Mouse (Mus musculus) heart, adult 2 months (tissue): ENCODE measurements around the gene Dpep2nb. TPM values are rescaled to one million over a fixed set of nuclear protein-coding genes. Genes with fewer than 3 reads are reported as not detected.
"Not testable (repeated sequence)": the region's sequence is repeated elsewhere in the genome, so short reads cannot be mapped to it uniquely, and the experiment has no call there.

Experiments
- DNase-seq, 2 experiments: peaks; one replicate each; pipeline ENCODE4 v3.0.0; 2021
- H3K27ac ChIP-seq: fragments of 200-600 bp; 2 replicates; pipeline ENCODE4 v1.8.1; 2022
- H3K27me3 ChIP-seq: fragments of 200-500 bp; 2 replicates; pipeline ENCODE4 v1.6.1; 2012; ENCODE audit warnings: mild to moderate bottlenecking, low read length, inconsistent platforms, mixed read lengths; ENCODE audit not compliant: control insufficient read depth, insufficient read depth
- H3K36me3 ChIP-seq: fragments of 200-500 bp; 2 replicates; pipeline ENCODE4 v1.6.1; 2012; ENCODE audit warnings: low read length, inconsistent platforms; ENCODE audit not compliant: control insufficient read depth, insufficient read depth
- H3K4me1 ChIP-seq: fragments of 200-500 bp; 2 replicates; pipeline ENCODE4 v1.6.1; 2011; ENCODE audit warnings: low read length; ENCODE audit not compliant: control insufficient read depth, insufficient read depth
- H3K4me3 ChIP-seq: fragments of 200-600 bp; 2 replicates; pipeline ENCODE4 v1.8.1; 2022
- H3K79me2 ChIP-seq: fragments of 200-500 bp; replicated peaks from 2 replicates; pipeline ENCODE4 v1.6.1; 2012; ENCODE audit warnings: mild to moderate bottlenecking, inconsistent platforms, low read length, moderate library complexity, mixed read lengths; ENCODE audit not compliant: control insufficient read depth, insufficient read depth
- H3K9ac ChIP-seq: fragments of 200-500 bp; 2 replicates; pipeline ENCODE4 v1.6.1; 2012; ENCODE audit warnings: low read depth, mild to moderate bottlenecking, control low read depth, inconsistent platforms, low read length, mixed read lengths
- CTCF ChIP-seq: fragments of 200-600 bp; IDR thresholded peaks from 2 replicates; pipeline ENCODE4 v1.8.1; 2022; ENCODE audit warnings: antibody characterized with exemption, mild to moderate bottlenecking, moderate library complexity
- EP300 ChIP-seq: fragments of 200-500 bp; IDR thresholded peaks from 2 replicates; pipeline ENCODE4 v1.6.1; 2011; ENCODE audit warnings: low read depth, low read length, control low read depth; ENCODE audit not compliant: insufficient read depth
- POLR2A ChIP-seq: fragments of 200-500 bp; IDR thresholded peaks from 2 replicates; pipeline ENCODE4 v1.6.1; 2011; ENCODE audit warnings: mild to moderate bottlenecking, low read depth, low read length, control low read depth; ENCODE audit not compliant: insufficient read depth
- WGBS: fragments of 180-500 bp; shearing (Covaris S2); methylation state at CpG from one replicate; pipeline ENCODE4 v1.1.7; 2018; 5-methylcytosine and 5-hydroxymethylcytosine counted together
- intact Hi-C: fragments of 180-260 bp; cut with DNase I; formaldehyde crosslinking; loops from one replicate; pipeline ENCODE4 v1.15.1; 2025
- polyA plus RNA-seq: library from polyadenylated mRNA; depleted of rRNA; stranded (reverse); fragments of >200 nt; gene quantifications from 2 replicates; pipeline ENCODE4 v1.2.3, GENCODE M21; 2012
- total RNA-seq, 2 experiments: library from RNA; stranded (reverse); gene quantifications; 2 replicates each; pipeline ENCODE4 v1.2.3; 2021

Dpep2nb gene
- total and polyA plus RNA-seq, 3 experiments: not detected

DNA sequence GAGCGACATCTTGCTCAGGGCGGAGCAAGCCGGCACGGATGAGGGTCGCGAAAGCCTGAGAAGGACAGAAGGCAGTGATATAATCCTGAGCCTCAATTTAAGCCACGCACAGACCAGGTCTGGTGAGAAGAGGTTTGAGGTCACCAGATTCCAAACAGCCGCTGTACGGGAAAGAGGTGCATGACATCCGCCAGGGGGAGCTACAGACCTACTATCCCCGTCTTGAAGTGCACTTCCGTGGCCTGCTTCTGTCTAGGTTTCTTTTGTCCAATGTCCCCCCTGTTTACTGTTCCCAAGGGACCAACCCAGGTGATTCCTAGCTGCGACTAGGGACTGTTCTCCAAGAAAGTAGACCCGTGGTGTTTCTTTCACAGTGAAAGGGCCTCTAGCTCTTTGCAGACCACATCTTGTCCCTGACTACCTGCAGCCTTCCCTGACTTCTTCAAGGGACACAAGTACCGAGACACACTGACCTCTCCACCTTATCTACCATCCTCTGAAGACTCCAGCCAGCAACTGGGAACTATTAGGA lies 14.9 kb downstream of the Dpep2nb start, which contains the start of gene Dus2:
Gene Dus2, plus strand, starts transcription at position 482 of the 532 bp plus-strand sequence.
- peak; percentile 98 for TF ChIP-seq CTCF
- TF ChIP-seq EP300: peak; percentile 88
- no peak for TF ChIP-seq POLR2A
- 10% methylated on average over 15 of the region's 15 CpGs for WGBS
- Histone ChIP-seq H3K27ac (no peak within 1 kb of the TSS), H3K79me2 (no peaks in the 10 kb centered on the region), H3K27me3 (no peaks in the 10 kb centered on the region), H3K9ac (no peak within 1 kb of the TSS), H3K4me1 (peaks cover 1% of the 10 kb centered on the region; the same call in 1 of the 2 replicates), H3K36me3 (no peaks in the 10 kb centered on the region), H3K4me3 (no peak within 1 kb of the TSS)
- intact Hi-C loops: loop anchor here (1.0 to 5.0 kb wide), 3 partner anchors 31 to 126 kb away; no protein-coding TSS in a partner anchor
- peak; percentile 80 to 83 for DNase-seq

DNA sequence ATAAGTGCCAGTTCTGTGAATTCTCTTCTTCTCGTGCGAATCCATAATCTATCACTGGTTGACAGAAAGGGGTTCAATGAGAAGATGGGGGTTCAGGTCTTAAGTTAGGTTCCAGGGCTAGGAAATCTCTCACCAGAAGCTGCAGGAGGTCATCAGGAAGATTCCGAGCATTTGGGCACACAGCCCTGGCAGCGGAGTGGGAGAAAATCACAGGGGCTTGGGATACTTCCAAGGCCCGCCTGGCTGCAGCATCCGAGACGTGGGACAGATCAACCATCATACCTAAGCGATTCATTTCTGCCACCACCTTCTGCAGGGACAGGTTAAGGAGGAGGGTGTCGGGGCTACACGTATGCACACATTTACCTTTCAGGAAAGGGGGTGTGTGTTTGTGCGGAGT lies 17.2 kb downstream of the Dpep2nb start:
- H3K9ac ChIP-seq: no peak overlapping the region
- intact Hi-C loops: no loop called here
- DNase-seq: no peak
- H3K79me2 ChIP-seq: no peaks in the 10 kb centered on the region
- H3K27ac ChIP-seq: no peak overlapping the region
- no peaks in the 10 kb centered on the region for H3K36me3 ChIP-seq
- 79% methylated on average over 11 of the region's 11 CpGs for WGBS
- H3K4me1 ChIP-seq: peaks cover 1% of the 10 kb centered on the region; the same call in 1 of the 2 replicates
- H3K4me3 ChIP-seq: no peak overlapping the region
- no peaks in the 10 kb centered on the region for H3K27me3 ChIP-seq
- TF ChIP-seq CTCF: no peak
- TF ChIP-seq POLR2A: no peak
- no peak for TF ChIP-seq EP300

DNA sequence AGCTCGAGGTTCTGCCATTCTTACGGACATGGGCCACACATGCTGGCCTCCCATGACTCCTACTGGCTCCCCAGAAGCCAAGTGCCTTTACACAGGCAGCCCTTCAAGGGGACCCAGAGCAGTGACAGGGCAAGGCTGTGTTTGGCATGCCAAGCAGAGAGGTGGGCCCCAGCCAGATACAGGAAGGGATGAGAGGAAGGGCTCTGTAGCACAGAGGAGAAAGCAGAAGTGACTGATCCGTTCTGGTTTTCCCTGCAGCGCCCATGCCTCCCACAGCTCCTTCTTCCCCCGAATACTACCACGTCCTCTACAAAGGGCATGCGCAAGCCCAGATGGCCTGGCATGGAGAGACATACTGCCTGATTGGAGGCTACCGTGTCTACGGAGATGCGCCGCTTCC lies 22.4 kb downstream of the Dpep2nb start:
- not testable (repeated sequence) for DNase-seq

DNA sequence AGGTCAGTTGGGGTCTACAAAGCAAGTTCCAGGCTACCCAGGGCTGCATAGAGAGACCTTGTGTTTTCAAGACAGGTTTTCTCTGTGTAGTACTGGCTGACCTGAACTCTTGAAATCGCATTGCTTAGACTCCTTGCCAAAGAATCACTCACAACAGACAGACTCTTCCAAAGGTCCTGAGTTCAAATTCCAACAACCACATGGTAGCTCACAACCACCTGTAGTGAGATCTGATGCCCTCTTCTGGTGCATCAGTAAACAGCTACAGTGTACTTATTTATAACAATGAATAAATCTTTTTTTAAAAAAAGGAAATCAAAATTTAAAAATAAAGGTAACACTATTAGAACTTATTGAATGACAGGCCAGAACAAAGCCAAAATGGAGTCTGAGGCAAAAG lies 24.6 kb downstream of the Dpep2nb start:
- intact Hi-C loops: no loop called here
- no peak overlapping the region for H3K27ac ChIP-seq
- H3K27me3 ChIP-seq: no peaks in the 10 kb centered on the region
- no peaks in the 10 kb centered on the region for H3K36me3 ChIP-seq
- DNase-seq: no peak
- H3K79me2 ChIP-seq: no peaks in the 10 kb centered on the region
- no peak overlapping the region for H3K9ac ChIP-seq
- H3K4me3 ChIP-seq: no peak overlapping the region
- H3K4me1 ChIP-seq: no peaks in the 10 kb centered on the region
- WGBS: 92% methylated on average over 1 of the region's 1 CpGs
- TF ChIP-seq CTCF: peak; percentile 45
- TF ChIP-seq EP300: no peak

More for the DNA sequence above, 22.4 kb downstream of the Dpep2nb start:
- H3K4me3 ChIP-seq, H3K27me3 ChIP-seq, H3K79me2 ChIP-seq, intact Hi-C loops, H3K9ac ChIP-seq, H3K4me1 ChIP-seq, H3K27ac ChIP-seq, H3K36me3 ChIP-seq: not testable (repeated sequence)
- 70% methylated on average over 11 of the region's 11 CpGs for WGBS

DNA sequence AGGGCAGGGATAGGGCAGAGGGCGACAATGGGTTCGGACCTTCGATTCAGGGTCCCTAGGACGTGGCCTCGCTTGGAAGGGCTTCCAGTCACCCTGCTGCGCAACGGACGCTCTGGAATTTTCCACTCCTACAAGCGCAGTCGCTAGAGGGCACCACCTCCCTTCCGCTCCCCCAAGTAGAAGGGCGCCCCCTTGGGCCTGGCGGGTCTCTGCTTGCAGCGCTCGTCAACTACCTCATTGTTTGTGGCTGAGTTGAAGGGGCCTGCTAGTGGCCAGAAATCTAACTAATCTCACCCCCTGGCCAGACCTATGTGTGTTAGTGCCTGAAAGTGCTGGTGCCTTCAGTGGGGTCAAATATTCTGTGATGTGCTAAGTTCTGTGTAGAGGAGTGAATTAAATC lies 26.4 kb downstream of the Dpep2nb start, which contains the start of gene Dpep3:
Gene Dpep3, minus strand, starts transcription at position 105 of the 400 bp plus-strand sequence.
- Histone ChIP-seq H3K4me1 (no peaks in the 10 kb centered on the region), H3K79me2 (no peaks in the 10 kb centered on the region), H3K27me3 (no peaks in the 10 kb centered on the region), H3K9ac (no peak within 1 kb of the TSS), H3K4me3 (no peak within 1 kb of the TSS), H3K27ac (no peak within 1 kb of the TSS), H3K36me3 (no peaks in the 10 kb centered on the region)
- no peak for DNase-seq
- TF ChIP-seq CTCF (0 out of 2 replicates have a peak, but pooled peaks have one; percentile 11), POLR2A (no peak)
- intact Hi-C loops: no loop called here
- 90% methylated on average over 15 of the region's 15 CpGs for WGBS

DNA sequence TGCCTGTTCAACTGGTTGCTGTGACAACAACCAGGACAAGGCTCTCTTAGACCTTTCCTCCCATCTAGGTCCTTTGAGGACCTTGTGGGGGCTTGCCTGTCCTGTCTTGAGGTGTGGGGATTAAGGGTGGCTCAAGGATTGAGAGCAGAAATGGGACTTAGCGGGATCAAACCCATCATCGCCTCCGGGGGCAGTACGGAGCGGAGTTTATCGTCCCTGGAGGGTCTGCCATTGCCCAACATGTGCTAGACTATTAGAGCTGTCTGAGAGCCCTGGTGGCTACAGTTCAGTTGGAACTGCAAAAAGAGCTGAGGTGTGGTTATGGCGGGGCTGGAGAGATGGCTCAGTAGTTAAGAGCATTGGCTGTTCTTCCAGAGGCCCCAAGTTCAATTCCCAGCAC lies 30.4 kb downstream of the Dpep2nb start:
- WGBS: 68% methylated on average over 7 of the region's 7 CpGs
- Histone ChIP-seq H3K9ac (no peak overlapping the region), H3K4me1 (no peaks in the 10 kb centered on the region), H3K79me2 (no peaks in the 10 kb centered on the region), H3K27me3 (no peaks in the 10 kb centered on the region), H3K4me3 (no peak overlapping the region), H3K36me3 (no peaks in the 10 kb centered on the region), H3K27ac (no peak overlapping the region)
- no peak for TF ChIP-seq EP300
- TF ChIP-seq POLR2A: no peak
- TF ChIP-seq CTCF: no peak
- intact Hi-C loops: no loop called here
- DNase-seq: no peak
